Mouse (Mus musculus) cerebellum, postnatal 10 days (tissue): ENCODE results near the gene Ttbk1.

Source experiments
- DNase-seq, 2 experiments: peaks; one replicate each; pipeline ENCODE4 v3.0.0; 2021; ENCODE audit warnings: mixed read lengths in 2 of 2

Gene Ttbk1

DNA sequence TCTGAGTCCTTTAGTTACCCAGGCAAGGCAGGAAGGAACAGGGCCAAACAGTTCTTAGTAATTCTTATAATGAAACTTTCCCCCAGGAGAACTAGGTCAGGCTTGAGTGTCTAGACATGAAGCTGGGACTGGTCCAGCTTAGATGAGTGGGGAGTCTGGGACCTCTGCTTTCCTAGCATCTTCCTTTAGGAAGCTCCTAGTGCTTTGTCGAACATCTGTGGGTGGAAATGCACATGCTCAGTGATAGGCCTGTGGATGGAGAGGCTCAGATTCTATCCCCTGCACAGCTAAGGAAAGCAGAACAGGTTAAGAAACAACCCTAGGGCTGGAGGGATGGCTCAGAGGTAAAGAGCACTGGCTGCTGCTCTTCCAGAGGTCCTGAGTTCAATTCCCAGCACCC, 92.8 kb downstream of the Ttbk1 start:
- DNase-seq = no peak

DNA sequence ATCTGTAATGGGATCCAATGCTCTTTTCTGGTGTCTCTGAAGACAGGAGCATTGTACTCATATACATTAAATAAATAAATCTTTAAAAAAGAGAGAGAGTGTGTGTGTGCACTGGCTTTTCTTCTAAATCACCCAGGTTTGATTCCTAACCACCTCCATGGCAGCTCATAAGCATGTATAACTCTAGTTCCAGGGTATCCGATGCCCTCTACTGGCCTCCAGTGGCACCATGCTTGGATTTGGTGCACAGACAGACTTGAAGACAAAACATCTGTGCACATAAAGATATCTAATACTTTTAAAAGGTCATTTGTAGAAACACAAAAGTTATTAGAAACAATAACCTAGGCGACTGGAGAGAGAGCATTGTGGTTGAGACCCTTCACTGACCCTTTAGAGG, 94.5 kb downstream of the Ttbk1 start:
- DNase-seq = peak; percentile 54 to 58
